In genomic region chr14:57825788-57826751, GRCm38 (mm10) we compare ENCODE assay signal across 7 mouse cellular contexts. TPM values are rescaled to one million over a fixed set of nuclear protein-coding genes. Genes with fewer than 3 reads are reported as not detected.
DNase-seq lines count a peak whose midpoint lies in the region; ATAC-seq and TF ChIP-seq lines count a peak whose summit lies in the region.

TSS of gene Ska3 (minus strand) at chr14:57826185.
TSS of gene Mrpl57 (plus strand) at chr14:57826234.

- peak within 1 kb of the TSS; percentile 85 for H3K4me3 ChIP-seq in embryonic facial prominence, embryonic 11.5 days (ENCODE audit: low read depth, low read length)
- peak within 1 kb of the TSS; percentile 84 for H3K4me3 ChIP-seq in kidney, adult 2 months (ENCODE audit: insufficient read depth, low read depth, low read length)
- H3K4me3 ChIP-seq in limb, embryonic 12.5 days (replicated peaks) = peak within 1 kb of the TSS; percentile 81
- H3K4me3 ChIP-seq in midbrain, embryonic 15.5 days = peak within 1 kb of the TSS; percentile 72
- peak within 1 kb of the TSS; percentile 100 for H3K4me3 ChIP-seq in spleen, adult 2 months (ENCODE audit: extremely low read depth, insufficient read depth, insufficient read length)

- under 1% methylated on average over 96 of the region's 96 CpGs for WGBS in embryonic facial prominence, embryonic 11.5 days
- WGBS in kidney, adult 2 months = under 1% methylated on average over 96 of the region's 96 CpGs
- WGBS in limb, embryonic 12.5 days = under 1% methylated on average over 96 of the region's 96 CpGs
- WGBS in midbrain, embryonic 15.5 days = under 1% methylated on average over 96 of the region's 96 CpGs
- WGBS in spleen, adult 2 months = under 1% methylated on average over 96 of the region's 96 CpGs

- H3K9me3 ChIP-seq in embryonic facial prominence, embryonic 11.5 days (replicated peaks; ENCODE audit: control insufficient read depth, low read length) = no peaks in the 10 kb centered on the region
- H3K9me3 ChIP-seq in limb, embryonic 12.5 days = no peaks in the 10 kb centered on the region
- no peaks in the 10 kb centered on the region for H3K9me3 ChIP-seq in midbrain, embryonic 15.5 days

- TF ChIP-seq POLR2A in kidney, adult 2 months (IDR thresholded peaks at IDR 0.05; ENCODE audit: low read depth, low read length) = peak; percentile 52
- peak; percentile 91 for TF ChIP-seq POLR2A in spleen, adult 2 months (IDR thresholded peaks at IDR 0.05; ENCODE audit: low read depth, low read length)

- peak within 1 kb of the TSS; percentile 92 for H3K9ac ChIP-seq in embryonic facial prominence, embryonic 11.5 days (replicated peaks; ENCODE audit: low read length)
- peak within 1 kb of the TSS; percentile 88 for H3K9ac ChIP-seq in limb, embryonic 12.5 days (replicated peaks)
- H3K9ac ChIP-seq in midbrain, embryonic 15.5 days = peak within 1 kb of the TSS; percentile 84

- no peaks in the 10 kb centered on the region for H3K27me3 ChIP-seq in embryonic facial prominence, embryonic 11.5 days (ENCODE audit: control insufficient read depth, insufficient read depth, low read length)
- H3K27me3 ChIP-seq in kidney, adult 2 months (replicated peaks; ENCODE audit: control insufficient read depth, insufficient read depth, low read length) = no peaks in the 10 kb centered on the region
- no peaks in the 10 kb centered on the region for H3K27me3 ChIP-seq in limb, embryonic 12.5 days
- no peaks in the 10 kb centered on the region for H3K27me3 ChIP-seq in midbrain, embryonic 15.5 days (replicated peaks)
- no peaks in the 10 kb centered on the region for H3K27me3 ChIP-seq in spleen, adult 2 months (ENCODE audit: control insufficient read depth, insufficient read depth, low read length)

- peak; percentile 94 for ATAC-seq in embryonic facial prominence, embryonic 11.5 days (replicated peaks; ENCODE audit: insufficient number of reproducible peaks, low FRiP score, low TSS enrichment, low read depth)
- peak; percentile 90 for ATAC-seq in limb, embryonic 12.5 days (ENCODE audit: insufficient number of reproducible peaks, insufficient read depth, low FRiP score, low TSS enrichment, low read depth)
- ATAC-seq in midbrain, embryonic 15.5 days (replicated peaks) = peak; percentile 98

- H3K4me2 ChIP-seq in embryonic facial prominence, embryonic 11.5 days (ENCODE audit: low read depth, low read length) = peak within 1 kb of the TSS; percentile 56
- peak within 1 kb of the TSS; percentile 74 for H3K4me2 ChIP-seq in limb, embryonic 12.5 days
- H3K4me2 ChIP-seq in midbrain, embryonic 15.5 days = peak within 1 kb of the TSS; percentile 63

- no peaks in the 10 kb centered on the region for H3K4me1 ChIP-seq in embryonic facial prominence, embryonic 11.5 days (ENCODE audit: control insufficient read depth, insufficient read depth, low read length)
- peaks cover 7% of the 10 kb centered on the region; the same call in 1 of the 2 replicates for H3K4me1 ChIP-seq in kidney, adult 2 months (ENCODE audit: control insufficient read depth, insufficient read depth, low read length)
- peaks cover 16% of the 10 kb centered on the region for H3K4me1 ChIP-seq in limb, embryonic 12.5 days (replicated peaks)
- H3K4me1 ChIP-seq in midbrain, embryonic 15.5 days = peaks cover 18% of the 10 kb centered on the region
- peaks cover 4% of the 10 kb centered on the region for H3K4me1 ChIP-seq in spleen, adult 2 months (ENCODE audit: control insufficient read depth, insufficient read depth, insufficient read length)

- TF ChIP-seq CTCF in kidney, adult 2 months (conservative IDR thresholded peaks at IDR 0.05; ENCODE audit: insufficient read depth, insufficient read length, low read depth, low read length) = 0 out of 2 replicates have a peak, but pooled peaks have one; percentile 14
- no peak for TF ChIP-seq CTCF in spleen, adult 2 months (IDR thresholded peaks at IDR 0.05; ENCODE audit: extremely low read depth, insufficient read depth, insufficient read length, insufficient replicate concordance)

- H3K36me3 ChIP-seq in embryonic facial prominence, embryonic 11.5 days (replicated peaks; ENCODE audit: control insufficient read depth, insufficient read depth, low read depth, low read length) = no peaks in the 10 kb centered on the region; the same call in 1 of the 2 replicates
- H3K36me3 ChIP-seq in kidney, adult 2 months (ENCODE audit: control insufficient read depth, insufficient read depth, low read length) = no peaks in the 10 kb centered on the region
- H3K36me3 ChIP-seq in limb, embryonic 12.5 days = peaks cover 25% of the 10 kb centered on the region
- no peaks in the 10 kb centered on the region for H3K36me3 ChIP-seq in midbrain, embryonic 15.5 days (replicated peaks)
- H3K36me3 ChIP-seq in spleen, adult 2 months (ENCODE audit: control insufficient read depth, insufficient read depth, low read length) = no peaks in the 10 kb centered on the region; the same call in 1 of the 2 replicates

- H3K27ac ChIP-seq in embryonic facial prominence, embryonic 11.5 days (replicated peaks; ENCODE audit: low read depth, low read length) = peak within 1 kb of the TSS; percentile 86
- peak within 1 kb of the TSS; percentile 80 for H3K27ac ChIP-seq in kidney, adult 2 months (ENCODE audit: insufficient read depth, low read depth, low read length)
- H3K27ac ChIP-seq in limb, embryonic 12.5 days = peak within 1 kb of the TSS; percentile 95
- H3K27ac ChIP-seq in midbrain, embryonic 15.5 days = peak within 1 kb of the TSS; percentile 90
- peak within 1 kb of the TSS; percentile 96 for H3K27ac ChIP-seq in spleen, adult 2 months (ENCODE audit: insufficient read depth, low read length)

- DNase-seq in adrenal gland, postnatal 14 days = peak; percentile 97
- peak; percentile 96 for DNase-seq in embryonic facial prominence, embryonic 11.5 days (ENCODE audit: low spot score)
- peak; percentile 94 to 97 for DNase-seq in heart, adult 18-20 months
- DNase-seq in kidney, adult 2 months = peak; percentile 96
- peak; percentile 81 to 92 for DNase-seq in spleen, adult 2 months (ENCODE audit: low read depth in 1 of 2, low spot score in 2 of 2)

RNA-seq across cellular contexts. Expression of gene Ska3, which starts in this region (rescaled TPM):
- 2.4 and 3.0 TPM in 2 replicates for total RNA-seq in adrenal gland, postnatal 14 days (2021)
- 49.7 and 53.6 TPM in 2 replicates for polyA plus RNA-seq in embryonic facial prominence, embryonic 11.5 days (2014; fragmentation: Nextera tagmentation; extraction: Ambion mirVana)
- under 1 TPM in 1 of 2 experiments, not detected in 1; 0.22 TPM for total RNA-seq in heart, adult 18-20 months (2021)
- 0.09 and 0.15 TPM in 2 replicates for polyA plus RNA-seq in kidney, adult 2 months (2012; rRNA removed)
- 56.7 and 57.3 TPM in 2 replicates for polyA plus RNA-seq in limb, embryonic 12.5 days (2016; fragmentation: Nextera tagmentation; extraction: Ambion mirVana)
- 6.2 and 6.9 TPM in 2 replicates for polyA plus RNA-seq in midbrain, embryonic 15.5 days (2015; fragmentation: Nextera tagmentation; extraction: Ambion mirVana)
- 0.84 and 0.85 TPM in 2 replicates for polyA plus RNA-seq in spleen, adult 2 months (2012; rRNA removed)

RNA-seq across cellular contexts. Expression of gene Mrpl57, which starts in this region (rescaled TPM):
- total RNA-seq in adrenal gland, postnatal 14 days (2021) = 98.1 and 113 TPM in 2 replicates
- polyA plus RNA-seq in embryonic facial prominence, embryonic 11.5 days (2014; fragmentation: Nextera tagmentation; extraction: Ambion mirVana) = 118 and 126 TPM in 2 replicates
- total RNA-seq in heart, adult 18-20 months (2021) = 10 to 100 TPM; 70.8 to 77.3 TPM
- 72.7 and 81.0 TPM in 2 replicates for polyA plus RNA-seq in kidney, adult 2 months (2012; rRNA removed)
- 135 and 136 TPM in 2 replicates for polyA plus RNA-seq in limb, embryonic 12.5 days (2016; fragmentation: Nextera tagmentation; extraction: Ambion mirVana)
- polyA plus RNA-seq in midbrain, embryonic 15.5 days (2015; fragmentation: Nextera tagmentation; extraction: Ambion mirVana) = 128 and 132 TPM in 2 replicates
- 33.4 and 41.8 TPM in 2 replicates for polyA plus RNA-seq in spleen, adult 2 months (2012; rRNA removed)

Comparison
In these comparisons a context has a peak if more than half of its experiments do, and no peak if none do; other contexts are left out.
1. Peak in every context shown above with its lines: DNase-seq, ATAC-seq, H3K4me3 ChIP-seq and H3K27ac ChIP-seq.